ENCODE assay signal across 5 mouse cellular contexts in genomic region chr12:45161581-45161980, GRCm38 (mm10).
A peak's percentile ranks its signal among the peaks of the same experiment; 100 is the strongest.
DNase-seq lines count a peak whose midpoint lies in the region.

No protein-coding gene starts in this region.

- DNase-seq in 416B (ENCODE audit: low read depth), result peak; percentile 50
- peak; percentile 24 for DNase-seq in adrenal gland, adult 2 months
- DNase-seq in adrenal gland, postnatal 10 days, result peak; percentile 15
- peak; percentile 17 for DNase-seq in adrenal gland, postnatal 14 days
- peak; percentile 26 for DNase-seq in lung, postnatal 36 days

Comparison
In these comparisons a context has a peak if more than half of its experiments do, and no peak if none do; other contexts are left out.
1. Peak in every context shown above with its lines: DNase-seq.